Comparison of ENCODE assay signal across 21 mouse cellular contexts in genomic region chr1:23750864-23751532, GRCm38 (mm10).
"Had no signal": no experiment of that assay in that cellular context is flagged by ENCODE, and none has a peak within 500 bp of the region (broad histone marks: within the 10 kb centered on the region; RNA-seq: fewer than 3 reads in every experiment).

No protein-coding gene starts in this region.

- H3K27me3 ChIP-seq: limb, embryonic 12.5 days; limb, embryonic 15.5 days; midbrain, embryonic 12.5 days; midbrain, embryonic 15.5 days had no signal

- DNase-seq: kidney, adult 9 months; kidney, postnatal 14 days; kidney, postnatal 4 days; left cerebral cortex, postnatal 4 days; liver, postnatal 0 days; lung, embryonic 14.5 days; right cerebral cortex, adult 18-20 months; right cerebral cortex, postnatal 14 days; right cerebral cortex, postnatal 4 days; thymus, adult 2 months; thymus, postnatal 14 days; thymus, postnatal 4 days had no signal

- H3K9ac ChIP-seq: limb, embryonic 12.5 days; limb, embryonic 15.5 days; liver, embryonic 14.5 days; liver, postnatal 0 days; lung, embryonic 14.5 days; midbrain, embryonic 12.5 days; midbrain, embryonic 15.5 days had no signal

- H3K4me3 ChIP-seq: limb, embryonic 12.5 days; limb, embryonic 15.5 days; midbrain, embryonic 12.5 days; midbrain, embryonic 15.5 days had no signal

- H3K9me3 ChIP-seq: limb, embryonic 12.5 days; limb, embryonic 15.5 days; midbrain, embryonic 12.5 days; midbrain, embryonic 15.5 days had no signal

- H3K4me2 ChIP-seq: limb, embryonic 12.5 days; limb, embryonic 15.5 days; liver, embryonic 11.5 days; lung, embryonic 14.5 days; midbrain, embryonic 12.5 days; midbrain, embryonic 15.5 days had no signal

- H3K4me1 ChIP-seq: limb, embryonic 12.5 days; limb, embryonic 15.5 days; midbrain, embryonic 12.5 days; midbrain, embryonic 15.5 days had no signal

- H3K36me3 ChIP-seq: limb, embryonic 12.5 days; limb, embryonic 15.5 days; midbrain, embryonic 12.5 days; midbrain, embryonic 15.5 days had no signal

- H3K27ac ChIP-seq: limb, embryonic 12.5 days; limb, embryonic 15.5 days; liver, embryonic 14.5 days; macrophage; midbrain, embryonic 12.5 days; midbrain, embryonic 15.5 days; stomach, postnatal 0 days had no signal

- ATAC-seq: liver, postnatal 0 days; lung, postnatal 0 days; midbrain, embryonic 15.5 days had no signal
